Mouse (Mus musculus) spleen, adult 12 weeks (tissue): Measurements from ENCODE around the gene Mesp2.
"Not testable (repeated sequence)": the region's sequence is repeated elsewhere in the genome, so short reads cannot be mapped to it uniquely, and the experiment has no call there.

Source experiments
- DNase-seq: peaks from one replicate; pipeline ENCODE4 v3.0.0; 2022; ENCODE audit warnings: low spot score

Mesp2 gene

GRCm38 (mm10) chr7:79810611-79811506 lies at the start of gene Mesp2:
Mesp2 (plus strand) TSS chr7:79810727.
- peak; percentile 27 for DNase-seq

DNA sequence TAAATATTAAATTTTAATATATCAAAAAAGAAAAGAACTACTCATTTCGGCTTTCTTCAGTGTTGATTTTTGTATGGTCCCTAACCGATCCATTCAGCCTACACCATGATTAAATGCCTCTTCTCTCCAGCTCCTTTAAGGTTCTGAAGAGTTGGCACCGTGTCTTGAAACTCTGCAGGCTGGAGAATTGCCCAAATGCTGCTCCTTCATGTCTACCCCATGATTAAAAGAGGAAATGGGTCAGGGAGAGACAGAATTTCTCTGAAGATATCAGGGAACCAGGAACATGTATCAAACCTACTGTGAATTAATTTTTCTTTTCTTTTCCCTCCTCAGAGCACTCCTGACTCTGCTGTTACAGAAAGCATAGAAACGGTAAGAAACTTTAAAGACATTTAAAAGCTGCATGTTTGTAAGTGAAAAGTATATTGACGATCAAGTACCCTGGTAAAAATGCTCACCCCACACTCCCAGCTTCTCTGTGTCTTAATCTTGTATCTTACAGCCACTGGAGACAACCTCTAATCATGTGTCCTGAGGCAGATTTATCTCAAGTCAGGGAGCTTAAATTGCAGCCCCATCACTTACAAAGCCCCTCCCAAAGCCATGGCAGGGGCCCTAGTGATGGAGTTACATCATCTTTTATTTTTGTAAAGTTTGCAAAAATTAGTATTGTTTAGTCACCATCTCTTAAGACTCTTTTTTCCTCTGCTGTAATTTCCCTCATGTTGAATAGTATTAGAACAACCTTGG lies 49.2 kb upstream of the Mesp2 start:
- no peak for DNase-seq

- no peak for DNase-seq
These were observed 48.4 kb upstream of the Mesp2 start for GRCm38 (mm10) chr7:79762106-79762505.

DNA sequence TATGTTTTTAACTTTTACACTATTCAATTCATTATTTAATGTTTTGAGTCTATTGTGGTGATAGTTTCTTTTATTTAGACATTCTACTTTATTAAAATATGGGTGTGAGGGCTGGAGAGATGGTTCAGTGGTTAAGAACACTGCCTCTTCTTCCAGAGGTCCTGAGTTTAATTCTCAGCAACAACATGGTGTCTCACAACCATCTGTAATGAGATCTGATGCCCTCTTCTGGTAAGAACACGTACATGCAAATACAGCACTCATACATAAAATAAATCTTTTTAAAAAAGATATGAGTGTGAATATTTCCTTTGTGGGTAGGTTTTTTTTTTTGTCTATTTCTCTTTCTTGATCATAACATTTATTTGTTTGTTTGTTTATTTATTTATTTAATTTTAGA lies 44.5 kb upstream of the Mesp2 start:
- no peak for DNase-seq

DNA sequence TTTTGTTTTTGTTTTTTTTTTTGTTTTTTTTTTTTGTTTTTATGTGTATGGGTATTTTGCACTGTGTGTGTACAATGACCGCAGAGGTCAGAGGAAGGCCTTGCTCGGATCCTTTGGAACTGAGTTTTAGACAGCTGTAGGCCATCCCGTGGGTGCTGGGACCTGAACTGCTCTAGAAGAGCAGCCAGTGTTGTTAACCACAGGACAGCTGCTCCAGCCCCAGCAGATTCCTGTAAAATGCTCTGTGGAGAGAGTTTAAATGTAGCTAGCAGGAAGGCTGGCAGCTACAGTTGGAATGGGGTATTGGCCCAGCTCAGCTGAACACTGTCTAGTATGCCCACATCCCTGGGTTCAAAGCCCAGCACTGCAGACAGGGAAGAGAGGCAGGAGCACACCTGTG lies 40.9 kb upstream of the Mesp2 start:
- no peak for DNase-seq

DNA sequence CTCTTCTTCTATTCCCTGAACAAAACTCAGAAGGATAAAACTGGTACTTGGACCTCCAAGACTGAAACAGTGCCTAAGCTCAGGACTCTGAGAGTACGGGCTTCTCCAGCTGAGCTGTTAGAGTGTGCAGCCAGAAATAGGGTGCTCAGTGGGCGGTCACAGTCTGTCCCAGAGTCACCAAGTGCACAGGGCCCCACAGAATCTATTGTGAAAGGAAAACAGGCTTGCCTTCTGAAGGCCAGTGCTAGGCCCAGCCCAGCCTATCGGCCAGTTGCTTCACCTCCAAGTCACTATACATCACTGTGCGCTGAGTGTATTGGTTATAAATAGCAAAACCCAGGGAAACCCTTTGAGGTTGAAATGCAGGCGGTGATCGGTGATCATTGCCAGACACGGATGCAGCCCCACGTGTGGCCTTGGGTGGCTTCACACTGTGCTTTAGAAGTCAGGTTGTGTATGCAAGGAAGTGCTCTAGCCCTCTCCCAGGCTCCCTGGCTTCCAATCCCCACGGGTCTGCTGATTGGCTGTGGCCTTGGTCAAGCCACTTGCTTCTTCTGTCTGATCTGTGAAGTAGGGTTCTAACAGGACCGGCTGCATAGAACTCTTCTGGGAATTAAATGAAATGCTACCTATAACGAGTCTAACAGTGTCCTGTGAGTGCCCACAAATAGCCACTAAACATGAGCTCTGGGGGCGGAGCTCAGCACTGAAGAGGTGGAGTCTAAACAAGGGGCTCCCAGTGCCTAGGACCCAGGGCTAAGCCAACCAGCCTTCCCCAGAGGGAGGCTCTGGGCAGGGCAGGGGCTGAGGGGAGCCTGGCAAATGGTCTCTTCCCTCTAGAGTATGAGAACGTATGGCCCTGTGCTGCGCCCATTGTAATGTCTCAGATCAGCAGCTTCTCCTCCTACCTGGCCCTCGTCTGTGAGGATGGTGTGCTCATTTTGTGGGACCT lies 38.7 kb upstream of the Mesp2 start:
- DNase-seq, result no peak

GRCm38 (mm10) chr7:79780647-79781626 lies 29.6 kb upstream of the Mesp2 start:
- peak; percentile 32 for DNase-seq

DNA sequence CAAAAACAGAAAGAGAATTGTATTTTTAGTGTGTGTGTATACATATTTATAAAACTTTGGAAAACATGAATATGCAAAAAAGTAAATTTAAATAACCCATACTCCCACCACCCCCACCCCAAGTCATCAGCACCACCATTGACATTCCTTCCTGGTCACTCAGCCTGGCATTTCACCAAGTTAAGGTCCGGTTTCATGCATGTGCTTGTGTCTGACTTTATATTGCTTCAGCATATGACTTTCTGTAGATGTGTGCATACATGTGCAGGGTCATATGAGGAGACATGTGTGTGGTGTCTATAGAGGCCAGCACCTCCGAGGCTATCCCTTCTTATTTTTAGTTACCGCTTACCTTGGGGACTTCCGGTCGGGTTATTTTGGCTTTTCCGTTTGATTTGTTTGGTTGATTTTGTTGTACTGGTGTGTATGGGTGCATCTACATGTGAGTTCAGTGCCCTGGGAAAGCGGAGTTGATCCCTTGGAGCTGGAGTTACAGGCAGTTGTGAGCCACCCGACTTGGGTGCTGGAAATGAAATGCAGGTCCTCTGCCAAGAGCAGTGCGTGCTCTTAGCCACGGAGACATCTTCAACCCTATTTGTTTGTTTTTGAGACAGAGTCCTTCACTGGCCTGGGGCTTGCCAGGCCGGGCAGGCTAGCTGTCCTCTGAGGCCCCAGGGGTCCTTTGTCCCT lies 28.6 kb upstream of the Mesp2 start:
- DNase-seq, result no peak

- no peak for DNase-seq
These were observed 28.0 kb upstream of the Mesp2 start for GRCm38 (mm10) chr7:79782516-79782855.

- DNase-seq, result no peak
These were observed 24.2 kb upstream of the Mesp2 start for GRCm38 (mm10) chr7:79786295-79786694.

DNA sequence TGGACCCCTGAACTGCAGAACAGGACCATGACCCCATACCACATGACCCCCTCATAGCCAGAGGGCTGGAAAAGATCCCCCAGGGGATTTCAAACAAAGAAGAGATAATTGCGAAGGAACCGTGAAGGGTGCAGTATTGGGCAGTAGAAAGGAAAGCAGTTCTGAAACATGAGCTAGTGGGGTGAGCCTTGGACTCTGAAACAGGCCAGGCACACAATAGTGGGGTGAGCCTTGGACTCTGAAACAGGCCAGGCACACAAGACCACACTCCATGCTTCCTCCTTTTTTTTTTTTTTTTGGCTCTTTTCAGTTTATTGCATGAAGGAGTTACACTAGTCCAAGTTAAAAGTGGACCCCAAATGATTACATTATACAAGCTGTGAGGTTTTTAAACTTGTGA lies 20.7 kb upstream of the Mesp2 start:
- not testable (repeated sequence) for DNase-seq

GRCm38 (mm10) chr7:79792635-79793421 lies 17.7 kb upstream of the Mesp2 start:
- DNase-seq, result no peak

DNA sequence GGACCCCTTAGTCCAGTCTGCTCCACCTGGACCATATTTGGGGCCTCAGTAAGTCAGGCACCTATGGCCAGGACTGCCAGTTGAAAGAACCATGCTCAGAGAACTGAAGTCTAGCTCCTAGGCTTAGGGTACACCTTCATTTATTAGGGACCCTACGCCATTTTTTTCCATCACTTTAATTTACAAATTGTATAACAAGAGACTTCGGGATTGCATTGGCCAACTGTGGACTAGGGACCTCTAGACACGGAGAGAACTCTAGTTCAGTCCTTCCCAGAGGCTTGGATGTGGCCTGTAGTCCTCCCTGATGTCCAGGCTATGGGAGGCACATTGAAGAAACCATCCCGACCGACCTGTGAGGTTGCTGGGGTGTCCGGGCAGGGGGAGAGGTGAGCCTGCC lies 16.8 kb upstream of the Mesp2 start, which contains the start of gene Mesp1:
Mesp1 (minus strand) TSS at position 101 of the 400 bp plus-strand sequence.
- DNase-seq, result no peak

DNA sequence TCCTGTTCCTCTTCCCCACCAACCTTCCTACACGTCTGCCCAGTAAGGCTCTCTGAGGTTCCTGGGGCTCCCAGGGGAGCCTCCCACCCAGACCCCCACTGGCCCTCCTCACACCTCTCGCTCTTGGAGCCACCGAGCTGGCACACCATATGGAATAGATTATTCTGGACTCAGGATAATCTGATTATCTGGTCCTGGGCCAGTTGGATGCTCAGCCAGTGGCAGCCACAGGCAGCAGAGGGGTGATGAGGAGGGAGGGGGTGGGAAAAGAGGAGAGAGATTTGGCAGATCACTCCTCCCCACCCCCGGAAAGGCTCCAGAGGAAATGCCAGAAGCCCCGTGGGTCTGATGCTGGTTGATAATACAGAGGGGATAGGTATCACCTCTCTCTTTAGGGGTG lies 11.9 kb upstream of the Mesp2 start:
- DNase-seq, result no peak

- peak; percentile 26 for DNase-seq
These were observed 11.5 kb upstream of the Mesp2 start for GRCm38 (mm10) chr7:79799048-79799447.

DNA sequence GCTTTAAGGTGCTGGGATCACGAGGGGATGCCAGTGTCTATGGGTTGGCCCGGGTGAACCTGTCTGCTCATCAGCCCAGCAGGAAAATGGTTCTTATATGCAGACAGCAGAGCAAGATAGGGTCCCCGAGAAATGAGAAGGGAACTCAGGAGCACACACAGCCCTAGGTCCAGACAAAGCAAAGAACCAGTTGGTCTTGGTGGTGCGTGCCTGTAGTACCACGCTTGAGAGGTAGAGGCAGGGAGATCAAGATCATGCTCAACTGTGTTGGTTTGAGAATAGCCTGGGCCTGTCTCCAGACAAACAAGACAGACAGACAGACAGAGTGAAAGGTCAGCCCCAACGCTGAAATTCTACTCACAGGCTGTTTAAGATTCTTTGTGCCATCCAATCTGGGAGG lies 11.0 kb upstream of the Mesp2 start:
- no peak for DNase-seq

DNA sequence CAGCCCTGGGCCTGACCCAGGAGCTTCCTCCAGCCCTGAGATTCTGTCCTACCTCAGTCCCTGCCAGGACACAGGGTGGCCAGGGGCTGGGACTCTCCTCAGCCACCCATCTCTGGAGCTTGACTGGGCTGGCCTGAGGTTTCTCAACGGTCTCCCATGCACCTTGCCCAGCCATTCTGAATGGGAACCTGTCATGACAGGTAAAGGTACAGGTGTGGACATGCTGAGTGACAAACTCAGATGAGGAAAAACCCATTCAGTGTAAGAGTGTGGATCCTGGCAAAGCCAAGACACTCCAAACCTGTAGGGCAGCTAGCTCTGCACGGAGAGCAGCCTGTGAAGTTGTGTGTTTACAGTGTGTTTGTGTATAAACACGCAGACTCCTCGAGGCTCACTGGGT lies 10.2 kb upstream of the Mesp2 start:
- DNase-seq, result no peak

- DNase-seq, result no peak
These were observed 9.1 kb upstream of the Mesp2 start for GRCm38 (mm10) chr7:79801391-79801790.

DNA sequence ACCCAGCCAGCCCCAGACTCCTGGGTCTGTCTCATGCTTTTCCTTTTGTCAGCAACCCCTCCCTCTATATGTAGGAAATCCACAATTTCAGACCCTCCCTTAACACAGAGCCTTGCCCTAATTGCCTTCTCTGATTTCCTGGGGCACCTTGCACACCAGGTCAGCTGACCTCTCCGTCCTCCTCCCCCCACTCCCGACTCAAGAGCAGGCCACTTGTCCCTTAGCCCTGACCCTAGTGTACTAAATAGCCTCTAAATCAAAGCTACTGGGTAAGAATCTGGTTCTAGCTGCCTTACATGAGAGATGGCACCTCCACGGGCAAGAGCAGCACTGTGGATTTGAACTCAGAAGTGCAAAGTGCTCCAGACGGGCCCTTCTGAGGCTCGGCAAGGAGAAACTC lies 8.5 kb upstream of the Mesp2 start:
- DNase-seq, result no peak

DNA sequence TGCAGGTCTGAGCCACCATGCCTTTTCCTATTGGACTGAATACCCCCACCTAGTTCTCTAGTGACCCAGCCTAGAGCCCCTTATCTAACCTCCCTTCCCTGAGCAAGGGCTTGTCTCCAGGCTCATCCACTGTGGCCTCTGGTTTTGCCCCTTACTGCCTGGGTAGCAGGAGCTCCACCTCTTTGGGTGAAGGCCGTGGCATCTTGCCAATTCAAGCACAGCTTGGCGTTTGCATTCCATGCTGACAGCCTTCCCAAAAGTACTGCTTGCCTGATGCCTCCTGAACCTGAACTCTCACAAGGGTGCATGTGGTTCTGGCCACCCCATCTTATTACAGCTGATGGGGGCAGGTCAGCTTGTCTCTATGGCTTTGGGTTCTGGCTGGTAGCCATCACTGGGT lies 6.6 kb upstream of the Mesp2 start:
- no peak for DNase-seq
